Mouse (Mus musculus) stomach, postnatal 0 days (tissue): Measurements from ENCODE around the gene Syne4. TPM values are rescaled to one million over a fixed set of nuclear protein-coding genes. Genes with fewer than 3 reads are reported as not detected.
A peak's percentile ranks its signal among the peaks of the same experiment; 100 is the strongest.

Experiments used
- ATAC-seq: fragments of 200-750 bp; cut with Nextera tagmentation; 2 replicates; pipeline ENCODE4 v1.8.0; 2017; ENCODE audit not compliant: low FRiP score, low TSS enrichment
- DNase-seq: peaks from one replicate; pipeline ENCODE4 v3.0.0-alpha.2; 2016; ENCODE audit warnings: low spot score
- H3K27ac ChIP-seq: fragments of 300-500 bp; sonication (generic); replicated peaks from 2 replicates; pipeline ENCODE4 v1.5.1; 2014; ENCODE audit warnings: mild to moderate bottlenecking, control low read depth
- H3K27me3 ChIP-seq: fragments of 300-500 bp; sonication (generic); 2 replicates; pipeline ENCODE4 v1.6.1; 2014; ENCODE audit warnings: low read length; ENCODE audit not compliant: control insufficient read depth, insufficient read depth
- H3K36me3 ChIP-seq: fragments of 300-500 bp; sonication (generic); 2 replicates; pipeline ENCODE4 v1.6.1; 2014; ENCODE audit warnings: low read length, mixed read lengths; ENCODE audit not compliant: control insufficient read depth, insufficient read depth
- H3K4me1 ChIP-seq: fragments of 300-500 bp; sonication (generic); replicated peaks from 2 replicates; pipeline ENCODE4 v1.6.1; 2014; ENCODE audit warnings: antibody characterized with exemption; ENCODE audit not compliant: control insufficient read depth, insufficient read depth
- H3K4me2 ChIP-seq: fragments of 300-500 bp; sonication (generic); replicated peaks from 2 replicates; pipeline ENCODE4 v1.6.1; 2014; ENCODE audit warnings: low read depth, mild to moderate bottlenecking, control low read depth, moderate library complexity
- H3K4me3 ChIP-seq: fragments of 300-500 bp; sonication (generic); 2 replicates; pipeline ENCODE4 v1.5.1; 2014; ENCODE audit warnings: low read depth, low read length, control low read depth
- H3K9ac ChIP-seq: fragments of 300-500 bp; sonication (generic); 2 replicates; pipeline ENCODE4 v1.6.1; 2014; ENCODE audit warnings: mild to moderate bottlenecking, low read length, control low read depth, mixed read lengths
- H3K9me3 ChIP-seq: fragments of 300-500 bp; sonication (generic); 2 replicates; pipeline ENCODE4 v1.6.1; 2016; ENCODE audit warnings: low read length; ENCODE audit not compliant: control insufficient read depth
- CTCF ChIP-seq: IDR thresholded peaks from 2 replicates; pipeline ENCODE4 v1.5.1; 2016; ENCODE audit warnings: antibody characterized with exemption, low read depth, mild to moderate bottlenecking, moderate library complexity
- EP300 ChIP-seq: optimal IDR thresholded peaks from 2 replicates; pipeline ENCODE3; 2016; ENCODE audit warnings: antibody characterized with exemption
- WGBS: fragments of 180-500 bp; shearing (Covaris S2); extraction: QIAGEN DNeasy Blood & Tissue Kit; methylation state at CpG from one replicate; pipeline ENCODE4 v1.1.7; 2014; 5-methylcytosine and 5-hydroxymethylcytosine counted together
- polyA plus RNA-seq: library from polyadenylated mRNA; unstranded; fragments of >200 nt; fragmentation: Nextera tagmentation; extraction: Ambion mirVana; gene quantifications from 2 replicates; pipeline ENCODE4 v1.2.1, GENCODE M21; 2015

Gene Syne4
- polyA plus RNA-seq, 1 experiment from 2014 or later, result 14.2 TPM

GRCm38 (mm10) chr7:30353279-30353822 is 38.7 kb downstream of the Syne4 start:
- no peak overlapping the region for H3K9ac ChIP-seq
- H3K4me2 ChIP-seq, result no peak overlapping the region
- H3K36me3 ChIP-seq, result no peaks in the 10 kb centered on the region
- DNase-seq, result peak; percentile 89
- no peaks in the 10 kb centered on the region for H3K9me3 ChIP-seq
- H3K4me3 ChIP-seq, result no peak overlapping the region
- H3K4me1 ChIP-seq, result no peaks in the 10 kb centered on the region; the same call in 1 of the 2 replicates
- TF ChIP-seq EP300, result no peak
- TF ChIP-seq CTCF, result peak; percentile 83
- no peaks in the 10 kb centered on the region for H3K27me3 ChIP-seq
- WGBS, result 17% methylated on average over 6 of the region's 6 CpGs
- peak; percentile 87 for ATAC-seq
- no peak overlapping the region for H3K27ac ChIP-seq

GRCm38 (mm10) chr7:30354059-30354458 is 39.5 kb downstream of the Syne4 start:
- Histone ChIP-seq H3K36me3 (no peaks in the 10 kb centered on the region), H3K27ac (no peak overlapping the region), H3K9ac (no peak overlapping the region), H3K4me3 (no peak overlapping the region), H3K4me2 (no peak overlapping the region), H3K9me3 (no peaks in the 10 kb centered on the region), H3K4me1 (no peaks in the 10 kb centered on the region; the same call in 1 of the 2 replicates), H3K27me3 (no peaks in the 10 kb centered on the region)
- ATAC-seq (0 out of 2 replicates have a peak, but pooled peaks have one; percentile 13), DNase-seq (no peak)
- 66% methylated on average over 4 of the region's 4 CpGs for WGBS
- no peak for TF ChIP-seq EP300

GRCm38 (mm10) chr7:30358378-30359186 is 44.0 kb downstream of the Syne4 start:
- H3K4me2 ChIP-seq, result peak overlapping the region; percentile 41
- no peak overlapping the region for H3K9ac ChIP-seq
- no peaks in the 10 kb centered on the region; the same call in none of the 2 replicates for H3K4me1 ChIP-seq
- H3K36me3 ChIP-seq, result no peaks in the 10 kb centered on the region
- ATAC-seq (peak; percentile 46), DNase-seq (no peak)
- peak overlapping the region; percentile 88 for H3K27ac ChIP-seq
- TF ChIP-seq CTCF (no peak), EP300 (no peak)
- 46% methylated on average over 7 of the region's 7 CpGs for WGBS
- peak overlapping the region; percentile 18; the same call in 1 of the 2 replicates for H3K4me3 ChIP-seq
- H3K27me3 ChIP-seq, result no peaks in the 10 kb centered on the region
- no peaks in the 10 kb centered on the region for H3K9me3 ChIP-seq

- Histone ChIP-seq H3K4me3 (peak overlapping the region; percentile 18), H3K27ac (peak overlapping the region; percentile 88), H3K27me3 (no peaks in the 10 kb centered on the region), H3K9ac (0 out of 2 replicates have a peak overlapping the region, but pooled peaks have one; percentile 27), H3K4me1 (no peaks in the 10 kb centered on the region; the same call in none of the 2 replicates), H3K36me3 (no peaks in the 10 kb centered on the region), H3K9me3 (no peaks in the 10 kb centered on the region), H3K4me2 (peak overlapping the region; percentile 41)
- peak; percentile 58 for DNase-seq
- WGBS, result 61% methylated on average over 31 of the region's 31 CpGs
- ATAC-seq, result peak; percentile 36; the same call in 1 of the 2 replicates
- TF ChIP-seq CTCF (no peak), EP300 (no peak)
These were observed 44.8 kb downstream of the Syne4 start for GRCm38 (mm10) chr7:30359276-30359865.

GRCm38 (mm10) chr7:30360028-30360427 is 45.4 kb downstream of the Syne4 start:
- Histone ChIP-seq H3K27ac (peak overlapping the region; percentile 88), H3K4me3 (no peak overlapping the region), H3K36me3 (no peaks in the 10 kb centered on the region), H3K9me3 (no peaks in the 10 kb centered on the region), H3K27me3 (no peaks in the 10 kb centered on the region), H3K9ac (0 out of 2 replicates have a peak overlapping the region, but pooled peaks have one; percentile 27), H3K4me1 (no peaks in the 10 kb centered on the region; the same call in none of the 2 replicates), H3K4me2 (peak overlapping the region; percentile 41; the same call in 1 of the 2 replicates)
- TF ChIP-seq EP300 (no peak), CTCF (no peak)
- DNase-seq (no peak), ATAC-seq (0 out of 2 replicates have a peak, but pooled peaks have one; percentile 4)
- 86% methylated on average over 17 of the region's 17 CpGs for WGBS
